Mouse (Mus musculus) left cerebral cortex, postnatal 36 days (tissue): ENCODE data around the gene Rasa2. TPM values are rescaled to one million over a fixed set of nuclear protein-coding genes. Genes with fewer than 3 reads are reported as not detected.
"Not testable (repeated sequence)": the region's sequence is repeated elsewhere in the genome, so short reads cannot be mapped to it uniquely, and the experiment has no call there.

Experiments used
- DNase-seq, 2 experiments: peaks; one replicate each; pipeline ENCODE4 v3.0.0; 2021 to 2022; ENCODE audit warnings: low spot score in 2 of 2, mixed read lengths in 1 of 2
- intact Hi-C: fragments of 180-260 bp; cut with DNase I; formaldehyde crosslinking; loops from one replicate; pipeline ENCODE4 v1.15.1; 2025
- total RNA-seq, 2 experiments: library from RNA; stranded (reverse); gene quantifications; 2 replicates each; pipeline ENCODE4 v1.2.3; 2021

Gene Rasa2
- total RNA-seq, 2 experiments from 2014 or later = 31.0 to 32.4 TPM

GRCm38 (mm10) chr9:96646668-96647295, 15.4 kb upstream of the Rasa2 start:
- DNase-seq = no peak
- intact Hi-C loops = no loop called here

- intact Hi-C loops = no loop called here
- DNase-seq = no peak
These were observed 13.4 kb upstream of the Rasa2 start for GRCm38 (mm10) chr9:96644840-96645239.

- intact Hi-C loops, DNase-seq: not testable (repeated sequence)
These were observed 12.6 kb upstream of the Rasa2 start for GRCm38 (mm10) chr9:96644002-96644401.

- intact Hi-C loops = no loop called here
- no peak for DNase-seq
These were observed 8.0 kb upstream of the Rasa2 start for GRCm38 (mm10) chr9:96639451-96639850.

GRCm38 (mm10) chr9:96638508-96638907, 7.1 kb upstream of the Rasa2 start:
- intact Hi-C loops = no loop called here
- DNase-seq = no peak

GRCm38 (mm10) chr9:96637157-96637548, 5.7 kb upstream of the Rasa2 start:
- DNase-seq = no peak
- intact Hi-C loops = no loop called here

- intact Hi-C loops = no loop called here
- no peak for DNase-seq
These were observed 5.2 kb upstream of the Rasa2 start for GRCm38 (mm10) chr9:96636423-96637156.

- intact Hi-C loops = no loop called here
These were observed 4.5 kb upstream of the Rasa2 start for GRCm38 (mm10) chr9:96635899-96636298.

GRCm38 (mm10) chr9:96635176-96635575, 3.8 kb upstream of the Rasa2 start:
- DNase-seq = no peak
- intact Hi-C loops = no loop called here

More at GRCm38 (mm10) chr9:96635899-96636298, 4.5 kb upstream of the Rasa2 start:
- no peak for DNase-seq

GRCm38 (mm10) chr9:96633771-96634170, 2.4 kb upstream of the Rasa2 start:
- DNase-seq = no peak
- intact Hi-C loops = no loop called here

- intact Hi-C loops = no loop called here
- DNase-seq = no peak
These were observed 1.3 kb upstream of the Rasa2 start for GRCm38 (mm10) chr9:96632756-96633155.

- DNase-seq = no peak
- intact Hi-C loops = no loop called here
These were observed 765 bp upstream of the Rasa2 start for GRCm38 (mm10) chr9:96632073-96632690.

- peak in 1 of 2 experiments; percentile 41 for DNase-seq
- intact Hi-C loops = no loop called here
These were observed 637 bp downstream of the Rasa2 start for GRCm38 (mm10) chr9:96630571-96631388.

GRCm38 (mm10) chr9:96629151-96629550, 2.3 kb downstream of the Rasa2 start:
- intact Hi-C loops = no loop called here
- no peak for DNase-seq

GRCm38 (mm10) chr9:96627557-96628085, 3.8 kb downstream of the Rasa2 start:
- DNase-seq = no peak
- intact Hi-C loops = no loop called here

GRCm38 (mm10) chr9:96627042-96627441, 4.4 kb downstream of the Rasa2 start:
- DNase-seq = no peak

GRCm38 (mm10) chr9:96618448-96619176, 12.8 kb downstream of the Rasa2 start:
- intact Hi-C loops = no loop called here
- no peak for DNase-seq

More at GRCm38 (mm10) chr9:96627042-96627441, 4.4 kb downstream of the Rasa2 start:
- intact Hi-C loops = no loop called here

GRCm38 (mm10) chr9:96612297-96612696, 19.1 kb downstream of the Rasa2 start:
- DNase-seq = no peak
- intact Hi-C loops = no loop called here

GRCm38 (mm10) chr9:96611693-96612293, 19.6 kb downstream of the Rasa2 start:
- intact Hi-C loops = no loop called here

More at GRCm38 (mm10) chr9:96611693-96612293, 19.6 kb downstream of the Rasa2 start:
- no peak for DNase-seq
